Mouse (Mus musculus) testis, adult 2 months (tissue): ENCODE measurements around the gene Tmem132a.

Experiments
- CTCF ChIP-seq: fragments of 200-500 bp; IDR thresholded peaks from 2 replicates; pipeline ENCODE4 v1.5.1; 2012; ENCODE audit warnings: low read depth, mild to moderate bottlenecking, inconsistent platforms, low read length, moderate library complexity; ENCODE audit not compliant: control insufficient read depth, insufficient read depth, insufficient replicate concordance
- POLR2A ChIP-seq: fragments of 200-500 bp; IDR thresholded peaks from 2 replicates; pipeline ENCODE4 v1.6.1; 2012; ENCODE audit warnings: low read depth, mild to moderate bottlenecking, inconsistent platforms, low read length, moderate library complexity; ENCODE audit not compliant: control insufficient read depth

GRCm38 (mm10) chr19:10809428-10810175 is 60.1 kb downstream of the Tmem132a start:
- TF ChIP-seq CTCF, result no peak
- no peak for TF ChIP-seq POLR2A
